Mouse (Mus musculus): ENCODE results near the gene Dut. TPM values are rescaled to one million over a fixed set of nuclear protein-coding genes. Genes with fewer than 3 reads are reported as not detected.

Dut gene
- polyA plus RNA-seq, 1 experiment, result 94.2 TPM

DNA sequence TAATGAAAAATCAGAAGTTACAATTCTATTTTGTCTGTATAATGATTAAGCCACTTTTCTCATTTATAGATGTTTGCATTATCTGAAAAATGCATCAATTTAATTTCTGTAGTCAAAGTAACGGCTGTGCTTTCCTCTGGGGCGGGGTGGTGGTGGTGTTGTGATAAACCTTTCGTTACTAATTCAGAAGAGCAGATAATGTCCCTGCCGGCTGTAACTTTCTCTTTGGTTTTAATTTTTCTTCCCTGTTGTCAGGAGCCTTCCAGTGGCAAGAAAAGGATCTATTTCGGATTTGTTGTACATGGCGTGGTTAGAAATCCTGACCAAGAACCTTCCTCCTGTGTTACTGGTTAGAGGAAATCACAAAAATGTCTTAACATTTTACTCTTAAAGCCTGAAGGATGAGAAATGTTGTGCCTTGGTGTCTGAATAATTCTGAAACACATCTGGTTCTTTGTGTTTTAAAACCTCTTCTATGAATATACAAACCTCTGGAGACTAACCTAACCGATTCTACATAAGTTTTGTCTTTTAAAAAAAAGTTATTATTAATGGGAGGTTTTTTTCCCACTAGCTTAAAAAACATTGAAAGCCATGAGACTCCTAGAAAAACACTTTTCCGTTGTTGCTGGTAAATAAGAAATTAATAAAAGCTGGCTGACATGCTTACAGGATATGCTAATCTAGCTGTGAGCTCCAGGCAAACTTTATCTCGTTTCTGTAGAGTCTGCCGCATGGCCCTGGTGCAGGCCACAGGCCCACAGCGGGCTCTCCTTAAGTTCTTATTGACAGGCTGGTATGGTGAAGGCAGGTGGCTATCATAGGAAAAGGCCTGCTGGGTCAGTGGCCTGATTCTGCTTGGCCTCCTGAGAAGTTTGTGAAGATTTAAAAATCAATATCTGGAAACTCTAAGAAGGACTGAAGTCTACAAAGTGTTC is 18.2 kb upstream of the Dut start:
- TF ChIP-seq CTCF (IDR thresholded peaks at IDR 0.05; ENCODE audit: control insufficient read depth, insufficient read depth, low read length), result no peak
- TF ChIP-seq POLR2A (IDR thresholded peaks at IDR 0.05; ENCODE audit: borderline replicate concordance, control insufficient read depth, low read depth, low read length), result no peak
- WGBS, result 63% methylated on average over 11 of the region's 11 CpGs
- Histone ChIP-seq H3K4me3 (replicated peaks; ENCODE audit: control insufficient read depth, low read depth, low read length) (no peak overlapping the region), H3K27ac (ENCODE audit: control insufficient read depth, insufficient read depth, low read depth, low read length, poor library complexity) (no peak overlapping the region), H3K4me1 (ENCODE audit: control insufficient read depth, insufficient read depth, low read length) (no peaks in the 10 kb centered on the region)

DNA sequence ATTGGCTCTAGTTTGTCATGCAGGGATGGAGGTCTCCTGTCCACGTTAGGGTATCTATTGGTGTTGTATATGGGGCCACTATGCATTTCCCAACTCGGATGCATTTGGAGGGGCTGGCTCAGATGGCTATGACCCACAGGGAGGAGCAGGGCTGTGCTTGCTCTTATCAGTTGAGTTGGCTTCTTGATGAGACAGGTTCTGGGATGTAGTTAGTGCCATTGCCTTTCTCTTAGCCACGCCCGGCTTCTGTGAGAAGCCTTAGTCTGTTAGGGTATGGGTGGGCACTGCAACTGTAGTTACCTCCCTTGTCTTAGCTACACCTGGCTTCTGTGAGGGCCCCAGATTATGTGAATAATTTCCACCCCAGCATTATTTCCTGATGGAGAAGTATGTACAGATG is 14.8 kb upstream of the Dut start:
- no peak for TF ChIP-seq CTCF (IDR thresholded peaks at IDR 0.05; ENCODE audit: control insufficient read depth, insufficient read depth, low read length)
- H3K4me3 ChIP-seq (replicated peaks; ENCODE audit: control insufficient read depth, low read depth, low read length), result no peak overlapping the region
- 74% methylated on average over 4 of the region's 4 CpGs for WGBS
- no peak overlapping the region for H3K27ac ChIP-seq (ENCODE audit: control insufficient read depth, insufficient read depth, low read depth, low read length, poor library complexity)
- no peaks in the 10 kb centered on the region for H3K4me1 ChIP-seq (ENCODE audit: control insufficient read depth, insufficient read depth, low read length)

GRCm38 (mm10) chr2:125233537-125233936 is 13.5 kb upstream of the Dut start:
- Histone ChIP-seq H3K4me1 (ENCODE audit: control insufficient read depth, insufficient read depth, low read length) (no peaks in the 10 kb centered on the region), H3K4me3 (replicated peaks; ENCODE audit: control insufficient read depth, low read depth, low read length) (no peak overlapping the region), H3K27ac (ENCODE audit: control insufficient read depth, insufficient read depth, low read depth, low read length, poor library complexity) (no peak overlapping the region)
- 50% methylated on average over 2 of the region's 2 CpGs for WGBS
- TF ChIP-seq CTCF (IDR thresholded peaks at IDR 0.05; ENCODE audit: control insufficient read depth, insufficient read depth, low read length) (no peak), POLR2A (IDR thresholded peaks at IDR 0.05; ENCODE audit: borderline replicate concordance, control insufficient read depth, low read depth, low read length) (no peak)

- 82% methylated on average over 2 of the region's 2 CpGs for WGBS
Measured at GRCm38 (mm10) chr2:125234049-125234448, 12.9 kb upstream of the Dut start.

GRCm38 (mm10) chr2:125245545-125246285 is 1.3 kb upstream of the Dut start:
- TF ChIP-seq CTCF (IDR thresholded peaks at IDR 0.05; ENCODE audit: control insufficient read depth, insufficient read depth, low read length) (no peak), POLR2A (IDR thresholded peaks at IDR 0.05; ENCODE audit: borderline replicate concordance, control insufficient read depth, low read depth, low read length) (no peak)
- 65% methylated on average over 3 of the region's 3 CpGs for WGBS

More at GRCm38 (mm10) chr2:125234049-125234448, 12.9 kb upstream of the Dut start:
- H3K4me1 ChIP-seq (ENCODE audit: control insufficient read depth, insufficient read depth, low read length), result no peaks in the 10 kb centered on the region
- H3K27ac ChIP-seq (ENCODE audit: control insufficient read depth, insufficient read depth, low read depth, low read length, poor library complexity), result no peak overlapping the region
- TF ChIP-seq POLR2A (IDR thresholded peaks at IDR 0.05; ENCODE audit: borderline replicate concordance, control insufficient read depth, low read depth, low read length) (no peak), CTCF (IDR thresholded peaks at IDR 0.05; ENCODE audit: control insufficient read depth, insufficient read depth, low read length) (no peak)
- no peak overlapping the region for H3K4me3 ChIP-seq (replicated peaks; ENCODE audit: control insufficient read depth, low read depth, low read length)

DNA sequence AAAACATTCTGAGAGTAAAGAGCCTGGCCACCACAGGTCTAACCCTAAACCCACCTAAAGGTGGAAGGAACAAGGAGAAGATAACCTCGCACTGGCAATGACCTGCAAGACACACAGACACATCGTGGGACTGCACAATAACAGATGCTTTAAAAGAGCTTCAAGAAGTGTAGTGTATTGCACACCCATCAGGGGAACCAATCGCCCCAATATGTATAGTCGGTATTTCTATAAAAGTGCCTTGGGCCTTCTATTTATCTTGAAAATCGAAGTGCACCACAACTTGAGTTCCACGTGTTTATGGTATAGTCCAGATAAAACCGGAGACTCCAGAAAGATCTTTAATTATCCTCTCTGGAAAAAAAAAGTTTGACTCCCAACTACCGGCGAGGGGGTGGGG is 321 bp upstream of the Dut start:
- Histone ChIP-seq H3K4me1 (ENCODE audit: control insufficient read depth, insufficient read depth, low read length) (peaks cover 2% of the 10 kb centered on the region; the same call in 1 of the 2 replicates), H3K4me3 (replicated peaks; ENCODE audit: control insufficient read depth, low read depth, low read length) (peak overlapping the region; percentile 52), H3K27ac (ENCODE audit: control insufficient read depth, insufficient read depth, low read depth, low read length, poor library complexity) (no peak overlapping the region)
- WGBS, result 10% methylated on average over 9 of the region's 9 CpGs
- no peak for TF ChIP-seq CTCF (IDR thresholded peaks at IDR 0.05; ENCODE audit: control insufficient read depth, insufficient read depth, low read length)
- no peak for TF ChIP-seq POLR2A (IDR thresholded peaks at IDR 0.05; ENCODE audit: borderline replicate concordance, control insufficient read depth, low read depth, low read length)

More at GRCm38 (mm10) chr2:125245545-125246285, 1.3 kb upstream of the Dut start:
- Histone ChIP-seq H3K27ac (ENCODE audit: control insufficient read depth, insufficient read depth, low read depth, low read length, poor library complexity) (no peak overlapping the region), H3K4me3 (replicated peaks; ENCODE audit: control insufficient read depth, low read depth, low read length) (no peak overlapping the region), H3K4me1 (ENCODE audit: control insufficient read depth, insufficient read depth, low read length) (peaks cover 2% of the 10 kb centered on the region; the same call in 1 of the 2 replicates)

GRCm38 (mm10) chr2:125247962-125248235 is 909 bp downstream of the Dut start:
- no peak for TF ChIP-seq POLR2A (IDR thresholded peaks at IDR 0.05; ENCODE audit: borderline replicate concordance, control insufficient read depth, low read depth, low read length)
- TF ChIP-seq CTCF (IDR thresholded peaks at IDR 0.05; ENCODE audit: control insufficient read depth, insufficient read depth, low read length), result no peak
- H3K4me1 ChIP-seq (ENCODE audit: control insufficient read depth, insufficient read depth, low read length), result peaks cover 2% of the 10 kb centered on the region; the same call in 1 of the 2 replicates
- WGBS, result under 1% methylated on average over 9 of the region's 9 CpGs

DNA sequence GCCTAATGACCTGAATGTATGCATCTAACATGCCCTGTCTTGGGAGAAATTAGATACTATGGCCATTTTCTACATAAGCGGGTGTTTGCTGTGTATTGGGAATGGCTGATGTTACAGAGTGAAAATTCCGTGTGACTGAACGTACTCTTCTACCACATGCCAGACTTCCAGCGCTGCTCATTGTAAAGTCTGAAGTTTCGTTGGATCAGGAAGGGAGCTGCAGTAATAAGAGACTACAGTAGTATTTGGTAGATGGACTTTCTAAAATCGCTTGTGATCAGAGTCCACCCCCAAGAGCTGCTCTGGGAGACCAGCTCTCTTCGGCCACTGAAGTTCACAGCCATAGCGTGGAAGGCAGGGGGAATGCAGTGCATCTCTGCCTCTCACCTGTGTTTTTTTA is 1.3 kb downstream of the Dut start:
- no peak overlapping the region for H3K27ac ChIP-seq (ENCODE audit: control insufficient read depth, insufficient read depth, low read depth, low read length, poor library complexity)
- peaks cover 2% of the 10 kb centered on the region; the same call in 1 of the 2 replicates for H3K4me1 ChIP-seq (ENCODE audit: control insufficient read depth, insufficient read depth, low read length)
- WGBS, result 5% methylated on average over 8 of the region's 8 CpGs
- TF ChIP-seq POLR2A (IDR thresholded peaks at IDR 0.05; ENCODE audit: borderline replicate concordance, control insufficient read depth, low read depth, low read length), result no peak
- TF ChIP-seq CTCF (IDR thresholded peaks at IDR 0.05; ENCODE audit: control insufficient read depth, insufficient read depth, low read length), result no peak
- peak overlapping the region; percentile 80 for H3K4me3 ChIP-seq (replicated peaks; ENCODE audit: control insufficient read depth, low read depth, low read length)

More at GRCm38 (mm10) chr2:125247962-125248235, 909 bp downstream of the Dut start:
- peak overlapping the region; percentile 79 for H3K27ac ChIP-seq (ENCODE audit: control insufficient read depth, insufficient read depth, low read depth, low read length, poor library complexity)
- peak overlapping the region; percentile 80 for H3K4me3 ChIP-seq (replicated peaks; ENCODE audit: control insufficient read depth, low read depth, low read length)
